Mouse (Mus musculus) heart, embryonic 16.5 days (tissue): ENCODE measurements around the gene Zbtb45. TPM values are rescaled to one million over a fixed set of nuclear protein-coding genes. Genes with fewer than 3 reads are reported as not detected.

ENCODE experiments used
- ATAC-seq: fragments of 200-750 bp; cut with Nextera tagmentation; replicated peaks from 2 replicates; pipeline ENCODE4 v1.8.0; 2017; ENCODE audit warnings: moderate number of reproducible peaks; ENCODE audit not compliant: insufficient read depth, low FRiP score; ENCODE audit errors: extremely low read depth
- H3K27ac ChIP-seq: fragments of 300-500 bp; sonication (generic); 2 replicates; pipeline ENCODE4 v1.5.1; 2014; ENCODE audit warnings: mild to moderate bottlenecking, low read length, control low read depth, moderate library complexity
- H3K27me3 ChIP-seq: fragments of 300-500 bp; sonication (generic); 2 replicates; pipeline ENCODE4 v1.6.1; 2014; ENCODE audit warnings: low read length, mixed read lengths; ENCODE audit not compliant: control insufficient read depth, insufficient read depth
- H3K36me3 ChIP-seq: fragments of 300-500 bp; sonication (generic); 2 replicates; pipeline ENCODE4 v1.6.1; 2014; ENCODE audit not compliant: control insufficient read depth, insufficient read depth
- H3K4me1 ChIP-seq: fragments of 300-500 bp; sonication (generic); 2 replicates; pipeline ENCODE4 v1.6.1; 2014; ENCODE audit warnings: low read length, mixed read lengths; ENCODE audit not compliant: control insufficient read depth, insufficient read depth
- H3K4me2 ChIP-seq: fragments of 300-500 bp; sonication (generic); 2 replicates; pipeline ENCODE4 v1.6.1; 2014; ENCODE audit warnings: low read depth, mild to moderate bottlenecking, control low read depth, low read length
- H3K4me3 ChIP-seq: fragments of 300-500 bp; sonication (generic); 2 replicates; pipeline ENCODE4 v1.5.1; 2014; ENCODE audit warnings: mild to moderate bottlenecking, control low read depth, low read length
- H3K9ac ChIP-seq: fragments of 300-500 bp; sonication (generic); 2 replicates; pipeline ENCODE4 v1.6.1; 2014; ENCODE audit warnings: low read length, control low read depth
- H3K9me3 ChIP-seq: fragments of 300-500 bp; sonication (generic); replicated peaks from 2 replicates; pipeline ENCODE4 v1.6.1; 2016; ENCODE audit warnings: low read length; ENCODE audit not compliant: control insufficient read depth
- WGBS: fragments of 180-500 bp; shearing (Covaris S2); extraction: QIAGEN DNeasy Blood & Tissue Kit; methylation state at CpG from one replicate; pipeline ENCODE4 v1.1.7; 2014; 5-methylcytosine and 5-hydroxymethylcytosine counted together
- polyA plus RNA-seq: library from polyadenylated mRNA; unstranded; fragments of >200 nt; fragmentation: Nextera tagmentation; extraction: Ambion mirVana; gene quantifications from 2 replicates; pipeline ENCODE4 v1.2.1, GENCODE M21; 2015

Gene Zbtb45
- polyA plus RNA-seq, result 17.4 and 20.4 TPM in 2 replicates

DNA sequence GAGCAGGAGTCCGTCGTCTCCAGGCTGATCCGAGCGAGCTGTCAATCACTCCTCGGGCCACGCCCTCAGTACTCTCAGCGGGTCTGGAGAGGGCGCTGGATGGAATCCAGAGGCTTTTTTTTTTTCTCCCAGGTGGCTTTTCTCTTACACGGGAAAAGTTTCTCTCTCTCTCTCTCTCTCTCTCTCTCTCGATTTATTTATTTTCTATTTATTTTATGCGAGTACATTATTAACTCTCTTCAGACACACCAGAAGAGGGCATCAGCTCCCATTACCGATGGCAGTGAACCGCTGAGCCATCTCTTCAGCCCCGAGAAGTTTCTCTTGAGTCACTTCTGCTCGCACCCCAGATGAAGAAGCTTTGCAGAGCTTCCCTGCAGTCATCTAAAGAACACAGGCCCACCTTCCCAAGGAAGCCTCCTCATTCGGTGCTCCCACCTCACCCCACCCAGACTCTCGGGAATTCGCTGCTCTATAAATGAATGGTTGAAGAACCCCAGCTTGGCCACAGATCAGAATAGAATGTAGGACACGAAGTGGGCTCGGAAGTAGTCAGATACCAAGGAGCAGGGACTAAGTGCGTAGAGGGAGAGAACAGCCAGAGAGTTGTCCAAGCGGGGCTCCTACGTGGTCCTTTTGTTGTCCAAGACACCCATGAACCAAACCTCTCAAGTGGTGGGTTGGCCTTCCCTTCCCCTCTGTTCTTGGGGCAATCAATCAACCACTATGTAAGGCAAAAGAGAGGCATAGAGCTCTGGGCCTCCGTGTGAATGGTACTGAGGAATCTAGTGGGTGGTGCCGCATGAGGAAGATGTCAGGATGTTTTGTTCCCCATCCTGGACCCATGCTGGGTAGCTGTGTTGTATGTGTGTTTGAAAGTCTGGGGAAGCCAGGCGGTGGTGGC is at the start of gene Zbtb45:
TSS of gene Zbtb45 (minus strand) at position 30 of the 904 bp plus-strand sequence.
- Histone ChIP-seq H3K27me3 (no peaks in the 10 kb centered on the region), H3K4me3 (peak within 1 kb of the TSS; percentile 88), H3K36me3 (peaks cover 25% of the 10 kb centered on the region), H3K9me3 (no peaks in the 10 kb centered on the region), H3K9ac (peak within 1 kb of the TSS; percentile 94), H3K4me1 (peaks cover 19% of the 10 kb centered on the region), H3K27ac (peak within 1 kb of the TSS; percentile 97), H3K4me2 (peak within 1 kb of the TSS; percentile 96)
- ATAC-seq, result no peak
- WGBS, result 15% methylated on average over 26 of the region's 26 CpGs

DNA sequence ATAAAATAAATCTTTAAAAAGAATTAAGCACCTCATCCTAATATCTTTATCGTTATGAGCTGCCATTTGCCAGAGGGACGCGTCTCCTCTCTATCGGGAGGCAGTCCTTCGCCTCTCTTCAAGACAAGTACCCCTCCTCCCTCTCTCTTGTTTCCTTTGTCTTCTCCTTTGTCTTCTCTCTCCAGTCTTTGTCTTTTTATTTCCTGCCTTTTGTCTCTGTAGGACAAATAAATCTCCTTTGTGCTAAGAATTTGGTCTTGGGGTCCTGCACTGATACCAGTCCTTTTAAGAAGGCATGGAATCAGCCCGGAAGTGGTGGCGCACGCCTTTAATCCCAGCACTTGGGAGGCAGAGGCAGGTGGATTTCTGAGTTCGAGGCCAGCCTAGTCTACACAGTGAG is 49.7 kb upstream of the Zbtb45 start:
- no peak for ATAC-seq
- Histone ChIP-seq H3K4me1 (no peaks in the 10 kb centered on the region), H3K9ac (no peak overlapping the region), H3K4me2 (no peak overlapping the region), H3K36me3 (no peaks in the 10 kb centered on the region), H3K9me3 (no peaks in the 10 kb centered on the region), H3K27me3 (no peaks in the 10 kb centered on the region), H3K4me3 (no peak overlapping the region), H3K27ac (no peak overlapping the region)
- 84% methylated on average over 9 of the region's 9 CpGs for WGBS

DNA sequence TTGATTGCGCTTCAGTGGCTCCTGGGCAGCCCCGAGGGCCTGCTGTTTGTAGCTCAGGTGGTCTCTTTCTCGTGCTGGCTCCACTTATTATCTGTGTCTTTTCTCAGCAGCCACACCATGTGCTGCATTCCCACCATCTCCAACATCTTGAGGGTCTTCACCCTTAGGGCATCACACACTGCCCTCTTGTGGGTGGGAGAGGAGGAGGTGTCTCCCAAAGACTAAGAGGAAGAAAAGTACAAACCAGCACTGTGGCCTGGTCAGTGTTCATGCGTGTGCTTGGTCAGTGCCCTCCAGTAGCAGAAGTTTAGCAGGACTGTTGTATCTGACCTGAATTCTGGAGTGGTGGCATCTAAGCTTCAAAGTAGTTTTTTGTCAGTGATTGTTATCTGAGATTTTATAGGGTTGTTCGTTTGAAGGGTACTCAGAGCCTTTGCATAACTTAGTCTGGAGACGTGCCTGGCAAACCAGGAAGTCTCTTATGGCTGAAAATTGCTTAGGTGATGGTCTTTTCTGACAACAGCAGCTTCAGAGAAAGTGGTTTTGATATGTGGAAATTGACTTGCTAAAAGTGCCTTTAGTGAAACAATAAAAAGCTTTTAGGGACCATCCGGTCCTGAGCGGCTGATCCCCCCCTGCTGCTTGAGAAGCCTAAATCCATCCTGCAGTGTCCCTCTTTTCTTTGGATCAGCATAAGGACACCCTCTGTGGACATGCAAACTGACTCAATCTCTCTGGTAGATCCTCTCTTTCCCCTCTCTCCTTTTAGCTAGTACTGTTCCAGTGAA is 47.3 kb upstream of the Zbtb45 start:
- H3K9me3 ChIP-seq, result no peaks in the 10 kb centered on the region
- peaks cover 4% of the 10 kb centered on the region; the same call in 1 of the 2 replicates for H3K4me1 ChIP-seq
- H3K27ac ChIP-seq, result no peak overlapping the region
- H3K9ac ChIP-seq, result no peak overlapping the region
- H3K36me3 ChIP-seq, result no peaks in the 10 kb centered on the region
- ATAC-seq, result no peak
- H3K4me2 ChIP-seq, result no peak overlapping the region
- H3K27me3 ChIP-seq, result no peaks in the 10 kb centered on the region
- WGBS, result 61% methylated on average over 8 of the region's 8 CpGs
- H3K4me3 ChIP-seq, result no peak overlapping the region

DNA sequence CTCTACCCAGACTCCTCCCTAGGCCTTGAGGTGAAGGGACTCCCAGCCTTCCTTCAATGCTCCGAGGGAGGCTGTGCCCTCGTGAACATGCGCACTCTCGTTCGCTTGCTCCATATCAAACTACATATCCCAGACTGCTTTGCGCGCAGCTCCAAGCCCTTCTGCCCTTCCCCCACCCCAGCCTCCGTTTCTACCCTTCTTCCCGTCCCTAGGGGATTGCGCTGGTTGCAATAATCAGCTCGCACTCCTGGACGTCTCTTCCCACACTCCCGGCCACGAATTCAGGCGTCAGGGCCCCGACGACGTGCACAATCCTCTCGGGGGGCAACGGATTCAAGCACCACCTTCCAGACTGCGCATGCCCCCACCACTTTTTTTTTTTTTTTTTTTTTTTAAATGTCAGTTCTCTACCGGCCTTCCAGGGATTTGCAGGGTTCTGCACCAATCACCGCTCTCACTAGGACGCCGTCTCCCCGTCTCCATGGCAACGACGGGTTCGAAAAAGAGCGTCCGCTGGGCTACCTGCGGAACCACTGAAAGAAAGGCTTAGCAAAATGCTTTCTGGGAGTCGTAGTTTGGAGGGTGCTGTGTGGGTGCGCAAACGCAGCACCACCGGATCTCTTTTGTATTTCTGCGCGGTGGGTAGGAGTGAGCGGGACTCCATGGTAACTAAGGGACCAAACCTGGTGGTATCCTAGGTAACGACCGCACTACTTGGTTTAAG is 44.6 kb upstream of the Zbtb45 start, which contains the start of gene Mzf1:
TSS of gene Mzf1 (minus strand) at position 478 of the 724 bp plus-strand sequence.
- Histone ChIP-seq H3K4me3 (peak within 1 kb of the TSS; percentile 75), H3K4me1 (peaks cover 4% of the 10 kb centered on the region; the same call in 1 of the 2 replicates), H3K9ac (peak within 1 kb of the TSS; percentile 85), H3K27ac (peak within 1 kb of the TSS; percentile 86), H3K9me3 (no peaks in the 10 kb centered on the region), H3K27me3 (no peaks in the 10 kb centered on the region), H3K4me2 (peak within 1 kb of the TSS; percentile 79), H3K36me3 (no peaks in the 10 kb centered on the region)
- under 1% methylated on average over 41 of the region's 41 CpGs for WGBS
- peak; percentile 91 for ATAC-seq

DNA sequence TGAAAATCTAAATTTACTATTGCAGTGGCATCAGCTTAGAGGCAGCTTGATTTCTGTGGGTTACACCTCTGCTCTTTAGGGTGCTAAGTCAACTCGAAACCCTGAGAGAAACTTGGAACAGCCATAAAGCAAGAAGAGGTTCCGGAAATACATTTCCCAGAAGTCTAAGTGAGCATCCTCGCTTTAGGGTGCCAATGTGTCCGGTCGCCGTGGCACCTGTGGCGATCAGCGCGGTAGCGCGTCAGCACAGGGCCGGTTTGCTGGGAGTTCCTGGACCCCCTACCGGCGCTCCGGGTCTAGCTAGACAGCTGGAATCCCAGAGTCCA is 44.1 kb upstream of the Zbtb45 start:
- no peak for ATAC-seq
- peak overlapping the region; percentile 79 for H3K4me2 ChIP-seq
- WGBS, result 3% methylated on average over 15 of the region's 15 CpGs
- H3K4me1 ChIP-seq, result peaks cover 4% of the 10 kb centered on the region; the same call in 1 of the 2 replicates
- peak overlapping the region; percentile 86 for H3K27ac ChIP-seq
- no peaks in the 10 kb centered on the region for H3K36me3 ChIP-seq
- no peaks in the 10 kb centered on the region for H3K27me3 ChIP-seq
- peak overlapping the region; percentile 85 for H3K9ac ChIP-seq
- H3K9me3 ChIP-seq, result no peaks in the 10 kb centered on the region
- peak overlapping the region; percentile 75 for H3K4me3 ChIP-seq

DNA sequence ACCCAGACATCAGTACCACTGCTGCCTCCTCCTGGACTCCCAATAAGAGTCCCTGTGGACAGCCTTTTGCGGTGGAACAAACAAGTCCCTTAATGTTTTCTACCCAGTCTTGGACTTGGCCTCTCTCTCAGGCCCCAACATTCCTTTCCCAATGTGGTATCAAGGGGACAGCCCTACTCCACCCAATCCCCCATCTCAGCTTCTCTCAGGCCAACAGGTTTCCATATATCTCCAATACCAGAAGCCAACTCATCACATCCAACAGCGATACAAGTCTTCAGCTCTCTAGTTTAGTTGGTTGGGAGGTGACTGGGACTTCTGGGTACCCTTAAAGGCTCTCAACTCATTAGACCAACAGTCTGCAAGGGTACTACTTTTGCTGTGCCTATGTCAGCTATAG is 43.7 kb upstream of the Zbtb45 start:
- Histone ChIP-seq H3K27me3 (no peaks in the 10 kb centered on the region), H3K4me1 (peaks cover 4% of the 10 kb centered on the region; the same call in 1 of the 2 replicates), H3K36me3 (no peaks in the 10 kb centered on the region), H3K4me3 (peak overlapping the region; percentile 75), H3K4me2 (peak overlapping the region; percentile 79), H3K27ac (no peak overlapping the region; the same call in 1 of the 2 replicates), H3K9ac (no peak overlapping the region; the same call in 1 of the 2 replicates), H3K9me3 (no peaks in the 10 kb centered on the region)
- no peak for ATAC-seq
- 82% methylated on average over 2 of the region's 2 CpGs for WGBS

DNA sequence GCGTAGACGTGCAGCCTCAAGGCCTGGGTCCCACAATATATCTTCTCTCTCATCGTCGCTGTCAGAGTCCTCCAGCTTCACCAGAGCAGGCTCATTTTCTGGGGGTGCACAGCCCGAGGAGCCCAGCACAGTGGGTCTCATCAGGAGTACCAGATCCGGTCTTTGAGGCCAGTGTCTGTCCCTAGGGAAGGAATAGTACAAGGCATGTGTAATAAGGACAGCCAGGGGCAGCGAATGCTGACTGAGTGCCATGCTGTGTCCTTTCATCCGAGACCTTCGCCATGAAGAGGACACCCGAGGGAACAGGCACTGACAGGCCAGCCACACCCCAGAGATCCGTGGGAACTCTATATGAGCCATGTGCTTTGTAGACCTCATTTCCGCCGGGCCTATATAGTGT is 43.2 kb upstream of the Zbtb45 start:
- Histone ChIP-seq H3K4me2 (no peak overlapping the region), H3K9me3 (no peaks in the 10 kb centered on the region), H3K4me3 (no peak overlapping the region), H3K27me3 (no peaks in the 10 kb centered on the region), H3K9ac (no peak overlapping the region), H3K36me3 (no peaks in the 10 kb centered on the region), H3K4me1 (peaks cover 4% of the 10 kb centered on the region; the same call in 1 of the 2 replicates), H3K27ac (no peak overlapping the region)
- WGBS, result 87% methylated on average over 13 of the region's 13 CpGs
- no peak for ATAC-seq

DNA sequence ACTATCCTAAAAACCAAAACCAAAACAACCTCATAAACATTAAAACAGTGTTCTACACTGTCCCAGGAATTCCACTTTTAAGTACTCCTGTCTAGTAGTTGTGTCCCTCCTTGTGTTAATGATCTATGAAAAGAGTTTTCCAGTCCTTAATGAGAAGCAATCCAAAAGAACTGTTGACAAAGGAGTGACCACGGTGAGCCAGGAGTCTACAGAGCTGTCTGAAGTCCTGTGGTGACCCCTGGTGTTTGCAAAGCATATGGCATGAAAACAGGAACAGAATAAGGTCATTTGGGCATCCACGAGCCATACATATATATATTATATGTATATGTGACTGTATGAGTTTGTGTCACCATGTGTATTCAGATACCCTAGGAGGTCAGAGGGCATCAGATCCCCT is 36.2 kb upstream of the Zbtb45 start:
- ATAC-seq, result peak; percentile 71
- H3K4me3 ChIP-seq, result no peak overlapping the region
- no peaks in the 10 kb centered on the region for H3K4me1 ChIP-seq
- no peaks in the 10 kb centered on the region for H3K36me3 ChIP-seq
- peaks cover 31% of the 10 kb centered on the region for H3K27me3 ChIP-seq
- no peak overlapping the region for H3K27ac ChIP-seq
- H3K9me3 ChIP-seq, result peaks cover 6% of the 10 kb centered on the region; the same call in 1 of the 2 replicates
- no peak overlapping the region for H3K4me2 ChIP-seq
- 0% methylated on average over 2 of the region's 2 CpGs for WGBS
- no peak overlapping the region for H3K9ac ChIP-seq
